Mouse (Mus musculus) erythroblast, embryonic 14.5 days (primary cell): ENCODE results near the gene Tmem223.

ENCODE experiments used
- GATA1 ChIP-seq: IDR thresholded peaks from 2 replicates; pipeline ENCODE4 v1.6.1; 2012; ENCODE audit warnings: low read length, inconsistent platforms, mixed read lengths
- TAL1 ChIP-seq: IDR thresholded peaks from 3 replicates; pipeline ENCODE4 v1.6.1; 2012; ENCODE audit warnings: low read length, inconsistent platforms, mixed read lengths

DNA sequence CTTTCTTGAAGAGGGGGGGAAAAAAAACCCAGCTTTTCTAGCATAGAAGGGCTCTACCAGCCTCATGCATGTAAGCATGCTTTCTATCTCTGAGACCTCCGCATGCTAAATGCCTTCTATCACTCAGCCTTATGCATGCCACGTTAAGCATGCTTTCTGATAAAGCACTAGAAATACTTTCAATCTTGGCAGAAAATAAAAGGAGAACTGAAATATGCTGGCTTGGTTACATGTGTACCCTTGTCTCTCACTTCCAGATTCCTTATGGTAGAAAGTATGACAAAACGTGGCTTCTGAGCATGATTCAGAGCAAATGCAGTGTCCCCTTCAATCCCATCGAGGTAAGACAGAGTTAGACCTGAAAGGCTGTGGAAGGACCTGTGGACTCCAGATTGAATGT, 7.5 kb upstream of the Tmem223 start:
- no peak for TF ChIP-seq GATA1
- no peak for TF ChIP-seq TAL1
